Mouse (Mus musculus) midbrain, embryonic 15.5 days (tissue): ENCODE measurements around the gene Ffar3. TPM values are rescaled to one million over a fixed set of nuclear protein-coding genes. Genes with fewer than 3 reads are reported as not detected.
"Not testable (repeated sequence)": the region's sequence is repeated elsewhere in the genome, so short reads cannot be mapped to it uniquely, and the experiment has no call there.

Experiments used
- ATAC-seq: fragments of 200-750 bp; cut with Nextera tagmentation; replicated peaks from 2 replicates; pipeline ENCODE4 v1.8.0; 2017; ENCODE audit warnings: moderate TSS enrichment
- H3K27ac ChIP-seq: fragments of 300-500 bp; sonication (generic); 2 replicates; pipeline ENCODE4 v1.5.1; 2015; ENCODE audit warnings: mild to moderate bottlenecking, inconsistent platforms
- H3K27me3 ChIP-seq: fragments of 300-500 bp; sonication (generic); replicated peaks from 2 replicates; pipeline ENCODE4 v1.6.1; 2015; ENCODE audit warnings: inconsistent platforms
- H3K36me3 ChIP-seq: fragments of 300-500 bp; sonication (generic); replicated peaks from 2 replicates; pipeline ENCODE4 v1.6.1; 2015; ENCODE audit warnings: inconsistent platforms
- H3K4me1 ChIP-seq: fragments of 300-500 bp; sonication (generic); 2 replicates; pipeline ENCODE4 v1.6.1; 2015; ENCODE audit warnings: inconsistent platforms
- H3K4me2 ChIP-seq: fragments of 300-500 bp; sonication (generic); 2 replicates; pipeline ENCODE4 v1.6.1; 2015; ENCODE audit warnings: inconsistent platforms, mild to moderate bottlenecking, moderate library complexity
- H3K4me3 ChIP-seq: fragments of 300-500 bp; sonication (generic); 2 replicates; pipeline ENCODE4 v1.5.1; 2015; ENCODE audit warnings: mild to moderate bottlenecking, inconsistent platforms
- H3K9ac ChIP-seq: fragments of 300-500 bp; sonication (generic); 2 replicates; pipeline ENCODE4 v1.6.1; 2015; ENCODE audit warnings: mild to moderate bottlenecking, inconsistent platforms
- H3K9me3 ChIP-seq: fragments of 300-500 bp; sonication (generic); 2 replicates; pipeline ENCODE4 v1.6.1; 2016; ENCODE audit warnings: inconsistent platforms
- WGBS: fragments of 180-500 bp; shearing (Covaris S2); methylation state at CpG from one replicate; pipeline ENCODE4 v1.1.7; 2015; ENCODE audit warnings: mixed read lengths; 5-methylcytosine and 5-hydroxymethylcytosine counted together
- polyA plus RNA-seq: library from polyadenylated mRNA; unstranded; fragments of >200 nt; fragmentation: Nextera tagmentation; extraction: Ambion mirVana; gene quantifications from 2 replicates; pipeline ENCODE4 v1.2.1, GENCODE M21; 2015

The Ffar3 gene
- polyA plus RNA-seq, 1 experiment from 2014 or later, result not detected

GRCm38 (mm10) chr7:30840306-30840705, 15.7 kb downstream of the Ffar3 start:
- no peaks in the 10 kb centered on the region for H3K9me3 ChIP-seq
- H3K9ac ChIP-seq, result no peak overlapping the region
- H3K4me3 ChIP-seq, result no peak overlapping the region
- 75% methylated on average over 3 of the region's 3 CpGs for WGBS
- H3K36me3 ChIP-seq, result no peaks in the 10 kb centered on the region
- no peak overlapping the region for H3K4me2 ChIP-seq
- ATAC-seq, result no peak
- no peaks in the 10 kb centered on the region for H3K27me3 ChIP-seq
- no peak overlapping the region for H3K27ac ChIP-seq
- H3K4me1 ChIP-seq, result peaks cover 10% of the 10 kb centered on the region

GRCm38 (mm10) chr7:30837277-30837676, 18.7 kb downstream of the Ffar3 start:
- no peak for ATAC-seq
- no peaks in the 10 kb centered on the region for H3K27me3 ChIP-seq
- H3K9ac ChIP-seq, result no peak overlapping the region

GRCm38 (mm10) chr7:30832684-30833083, 23.3 kb downstream of the Ffar3 start:
- not testable (repeated sequence) for H3K27me3 ChIP-seq, H3K4me3 ChIP-seq, ATAC-seq, H3K27ac ChIP-seq, H3K36me3 ChIP-seq, H3K4me2 ChIP-seq, H3K9me3 ChIP-seq, H3K4me1 ChIP-seq, H3K9ac ChIP-seq
- WGBS, result 41% methylated on average over 11 of the region's 11 CpGs

More at GRCm38 (mm10) chr7:30837277-30837676, 18.7 kb downstream of the Ffar3 start:
- Histone ChIP-seq H3K27ac (no peak overlapping the region), H3K9me3 (no peaks in the 10 kb centered on the region), H3K36me3 (no peaks in the 10 kb centered on the region), H3K4me1 (no peaks in the 10 kb centered on the region), H3K4me2 (no peak overlapping the region), H3K4me3 (no peak overlapping the region)

- H3K4me3 ChIP-seq, result no peak overlapping the region
- ATAC-seq, result no peak
- no peaks in the 10 kb centered on the region for H3K9me3 ChIP-seq
- no peaks in the 10 kb centered on the region for H3K4me1 ChIP-seq
- no peak overlapping the region for H3K9ac ChIP-seq
- WGBS, result 64% methylated on average over 17 of the region's 17 CpGs
- H3K27ac ChIP-seq, result no peak overlapping the region
- H3K4me2 ChIP-seq, result no peak overlapping the region
- H3K27me3 ChIP-seq, result no peaks in the 10 kb centered on the region
- H3K36me3 ChIP-seq, result no peaks in the 10 kb centered on the region
These were observed 23.7 kb downstream of the Ffar3 start for GRCm38 (mm10) chr7:30832261-30832660.

GRCm38 (mm10) chr7:30829428-30829827, 26.6 kb downstream of the Ffar3 start:
- Histone ChIP-seq H3K4me3 (no peak overlapping the region), H3K27me3 (no peaks in the 10 kb centered on the region), H3K4me2 (no peak overlapping the region), H3K27ac (no peak overlapping the region), H3K9me3 (no peaks in the 10 kb centered on the region), H3K9ac (no peak overlapping the region), H3K4me1 (no peaks in the 10 kb centered on the region), H3K36me3 (no peaks in the 10 kb centered on the region)
- ATAC-seq, result no peak
- WGBS, result 82% methylated on average over 3 of the region's 3 CpGs

GRCm38 (mm10) chr7:30828871-30829270, 27.1 kb downstream of the Ffar3 start:
- not testable (repeated sequence) for H3K4me1 ChIP-seq, H3K27me3 ChIP-seq, H3K9me3 ChIP-seq, H3K4me3 ChIP-seq, H3K36me3 ChIP-seq, H3K27ac ChIP-seq, ATAC-seq, H3K4me2 ChIP-seq, H3K9ac ChIP-seq

- Histone ChIP-seq H3K4me3 (no peak overlapping the region), H3K9ac (no peak overlapping the region), H3K4me1 (no peaks in the 10 kb centered on the region), H3K4me2 (no peak overlapping the region), H3K27ac (no peak overlapping the region), H3K9me3 (no peaks in the 10 kb centered on the region), H3K27me3 (no peaks in the 10 kb centered on the region), H3K36me3 (no peaks in the 10 kb centered on the region)
- 92% methylated on average over 10 of the region's 10 CpGs for WGBS
- ATAC-seq, result no peak
These were observed 29.3 kb downstream of the Ffar3 start for GRCm38 (mm10) chr7:30826660-30827059.

- ATAC-seq, result no peak
- Histone ChIP-seq H3K4me1 (no peaks in the 10 kb centered on the region), H3K36me3 (no peaks in the 10 kb centered on the region), H3K27me3 (no peaks in the 10 kb centered on the region), H3K4me3 (no peak overlapping the region), H3K9ac (no peak overlapping the region), H3K4me2 (no peak overlapping the region), H3K9me3 (no peaks in the 10 kb centered on the region), H3K27ac (no peak overlapping the region)
- 94% methylated on average over 3 of the region's 3 CpGs for WGBS
These were observed 31.7 kb downstream of the Ffar3 start for GRCm38 (mm10) chr7:30824306-30824705.

GRCm38 (mm10) chr7:30823675-30824074, 32.3 kb downstream of the Ffar3 start, which contains the start of gene Ffar2:
Gene Ffar2, minus strand, starts transcription at chr7:30823775.
- Histone ChIP-seq H3K4me1 (no peaks in the 10 kb centered on the region), H3K36me3 (no peaks in the 10 kb centered on the region), H3K4me3 (no peak within 1 kb of the TSS), H3K4me2 (no peak within 1 kb of the TSS), H3K27me3 (no peaks in the 10 kb centered on the region), H3K27ac (no peak within 1 kb of the TSS), H3K9me3 (no peaks in the 10 kb centered on the region), H3K9ac (no peak within 1 kb of the TSS)
- ATAC-seq, result no peak
- WGBS, result 91% methylated on average over 18 of the region's 18 CpGs

- Histone ChIP-seq H3K9me3 (no peaks in the 10 kb centered on the region), H3K27ac (no peak overlapping the region), H3K9ac (no peak overlapping the region), H3K36me3 (no peaks in the 10 kb centered on the region), H3K4me3 (no peak overlapping the region), H3K27me3 (no peaks in the 10 kb centered on the region), H3K4me2 (no peak overlapping the region), H3K4me1 (no peaks in the 10 kb centered on the region)
- no peak for ATAC-seq
- WGBS, result 83% methylated on average over 5 of the region's 5 CpGs
These were observed 34.4 kb downstream of the Ffar3 start for GRCm38 (mm10) chr7:30821532-30821931.

GRCm38 (mm10) chr7:30820854-30821445, 35.0 kb downstream of the Ffar3 start:
- Histone ChIP-seq H3K27me3 (no peaks in the 10 kb centered on the region; the same call in 1 of the 2 replicates), H3K4me2 (no peak overlapping the region), H3K27ac (no peak overlapping the region), H3K9me3 (no peaks in the 10 kb centered on the region), H3K36me3 (no peaks in the 10 kb centered on the region), H3K9ac (no peak overlapping the region), H3K4me3 (no peak overlapping the region), H3K4me1 (no peaks in the 10 kb centered on the region)
- 67% methylated on average over 7 of the region's 7 CpGs for WGBS
- ATAC-seq, result no peak

- Histone ChIP-seq H3K4me1 (no peaks in the 10 kb centered on the region), H3K4me2 (no peak overlapping the region), H3K27me3 (no peaks in the 10 kb centered on the region; the same call in 1 of the 2 replicates), H3K27ac (no peak overlapping the region), H3K9ac (no peak overlapping the region), H3K9me3 (no peaks in the 10 kb centered on the region), H3K4me3 (no peak overlapping the region), H3K36me3 (no peaks in the 10 kb centered on the region)
- no peak for ATAC-seq
- 70% methylated on average over 6 of the region's 6 CpGs for WGBS
These were observed 35.8 kb downstream of the Ffar3 start for GRCm38 (mm10) chr7:30820131-30820530.

GRCm38 (mm10) chr7:30812291-30812807, 43.6 kb downstream of the Ffar3 start:
- H3K36me3 ChIP-seq, result no peaks in the 10 kb centered on the region
- no peak overlapping the region for H3K4me2 ChIP-seq
- H3K9ac ChIP-seq, result no peak overlapping the region
- no peak for ATAC-seq
- H3K27me3 ChIP-seq, result no peaks in the 10 kb centered on the region; the same call in 1 of the 2 replicates
- H3K9me3 ChIP-seq, result no peaks in the 10 kb centered on the region
- H3K27ac ChIP-seq, result no peak overlapping the region
- WGBS, result 60% methylated on average over 6 of the region's 6 CpGs
- H3K4me3 ChIP-seq, result no peak overlapping the region
- no peaks in the 10 kb centered on the region for H3K4me1 ChIP-seq
